Mouse (Mus musculus): ENCODE measurements around the gene Naa20. TPM values are rescaled to one million over a fixed set of nuclear protein-coding genes. Genes with fewer than 3 reads are reported as not detected.

Gene Naa20
- total and polyA plus RNA-seq, 3 experiments = 51.3 to 95.3 (median 89.9) TPM

DNA sequence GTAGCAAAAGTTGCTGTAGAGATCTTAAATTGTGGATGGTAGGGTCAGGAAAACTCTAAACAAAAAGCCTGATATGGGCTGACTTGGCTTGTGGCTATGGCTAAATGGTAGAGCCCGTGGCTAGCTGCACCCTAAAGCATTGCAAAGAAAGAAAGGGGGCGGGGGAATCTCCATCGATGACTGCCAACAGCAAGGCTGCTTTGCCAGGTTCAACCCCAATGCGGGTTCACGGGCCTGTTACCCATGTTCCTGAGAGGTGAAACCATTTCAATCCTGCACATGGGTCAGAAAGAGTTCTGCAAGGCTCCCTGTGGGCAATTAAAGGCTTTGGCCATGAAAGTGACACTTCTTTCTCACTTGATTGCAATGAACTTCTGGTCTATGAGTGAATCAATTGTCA, 20.0 kb upstream of the Naa20 start:
- Histone ChIP-seq H3K36me3 (ENCODE audit: control insufficient read depth, insufficient read depth, low read length) (peaks cover 52% of the 10 kb centered on the region), H3K79me2 (replicated peaks; ENCODE audit: control insufficient read depth, insufficient read depth, low read length) (no peaks in the 10 kb centered on the region), H3K4me1 (ENCODE audit: control insufficient read depth, insufficient read depth, low read length) (peaks cover 36% of the 10 kb centered on the region), H3K9ac (ENCODE audit: low read depth, low read length) (no peak overlapping the region), H3K27me3 (ENCODE audit: control insufficient read depth, insufficient read depth, low read length) (no peaks in the 10 kb centered on the region), H3K4me3 (no peak overlapping the region), H3K27ac (no peak overlapping the region; the same call in 1 of the 2 replicates)
- TF ChIP-seq EP300 (IDR thresholded peaks at IDR 0.05; ENCODE audit: insufficient read depth, low read depth, low read length) = no peak
- TF ChIP-seq CTCF (IDR thresholded peaks at IDR 0.05) = no peak
- no peak for TF ChIP-seq POLR2A (IDR thresholded peaks at IDR 0.05; ENCODE audit: insufficient read depth, low read depth, low read length)
- WGBS = 63% methylated on average over 5 of the region's 5 CpGs
- intact Hi-C loops (cut with DNase I) = loop anchor here (2.0 to 5.0 kb wide), 3 partner anchors 17 to 181 kb away; no protein-coding TSS in a partner anchor
- no peak for DNase-seq

DNA sequence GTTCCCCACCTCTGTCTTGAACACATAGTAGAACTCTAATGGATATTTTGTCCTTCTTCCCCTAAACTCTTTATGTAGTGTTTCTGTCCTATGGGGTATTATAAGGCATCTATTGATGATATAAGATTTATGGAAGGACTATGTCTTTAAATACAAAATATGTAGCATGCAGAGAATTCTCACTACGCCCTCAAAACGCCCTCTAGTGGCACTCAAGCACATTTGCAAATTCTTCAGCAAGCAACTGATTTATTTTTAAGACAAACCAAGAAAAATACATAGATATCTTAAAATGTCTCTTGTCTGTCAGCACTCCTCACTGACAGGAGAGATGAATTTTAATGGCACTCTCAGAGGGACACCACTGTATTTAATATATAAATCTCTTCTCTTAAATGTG, 19.5 kb upstream of the Naa20 start:
- peaks cover 56% of the 10 kb centered on the region for H3K36me3 ChIP-seq (ENCODE audit: control insufficient read depth, insufficient read depth, low read length)
- H3K27ac ChIP-seq = no peak overlapping the region
- WGBS = 6% methylated on average over 2 of the region's 2 CpGs

DNA sequence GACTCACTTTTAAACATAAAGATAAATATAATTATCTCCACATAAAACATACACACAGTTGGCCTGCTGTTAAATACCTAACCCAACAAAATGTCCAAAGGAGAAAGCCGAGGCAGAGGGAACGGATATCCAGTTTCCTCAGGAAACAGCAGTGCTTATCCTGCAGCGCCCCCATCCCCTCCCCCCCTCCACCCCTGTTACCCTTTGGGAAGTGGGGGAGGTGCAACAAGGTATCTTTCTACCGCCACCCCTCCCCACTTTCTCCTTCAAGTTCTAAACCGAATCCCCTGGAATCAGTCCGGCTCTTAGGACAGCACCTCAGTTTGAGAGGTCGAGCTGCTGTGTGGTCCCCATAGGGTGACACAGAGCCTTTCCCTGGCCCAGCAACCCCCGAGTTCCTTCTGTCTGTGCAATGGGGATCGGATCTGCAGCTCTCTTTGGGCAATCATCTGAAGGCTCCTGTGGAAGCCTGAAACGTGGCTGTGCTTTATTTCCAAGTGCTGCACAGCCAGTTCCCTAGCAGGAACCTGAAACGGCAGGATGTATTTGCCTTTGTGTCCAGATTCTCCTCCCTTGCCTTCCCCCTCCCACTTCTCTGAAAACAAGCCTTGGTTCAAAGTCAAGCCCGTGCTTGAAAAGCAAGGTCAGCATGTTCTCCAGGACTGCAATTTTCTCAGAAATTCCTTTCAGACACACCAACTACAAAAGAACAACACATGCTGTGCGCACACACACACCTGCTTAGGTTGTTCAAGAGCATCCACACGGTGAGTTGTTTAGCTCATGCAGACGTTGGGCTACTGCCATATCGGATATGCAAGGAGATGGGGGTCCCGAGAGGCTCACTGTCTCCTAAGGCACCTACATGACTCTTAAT, 17.6 kb upstream of the Naa20 start:
- peak overlapping the region; percentile 79 for H3K27ac ChIP-seq
- WGBS = 30% methylated on average over 17 of the region's 17 CpGs
- H3K36me3 ChIP-seq (ENCODE audit: control insufficient read depth, insufficient read depth, low read length) = peaks cover 59% of the 10 kb centered on the region
- no peaks in the 10 kb centered on the region for H3K27me3 ChIP-seq (ENCODE audit: control insufficient read depth, insufficient read depth, low read length)
- TF ChIP-seq EP300 (IDR thresholded peaks at IDR 0.05; ENCODE audit: insufficient read depth, low read depth, low read length) (peak; percentile 47; the same call in 1 of the 2 replicates), POLR2A (IDR thresholded peaks at IDR 0.05; ENCODE audit: insufficient read depth, low read depth, low read length) (peak; percentile 27; the same call in 1 of the 2 replicates), CTCF (IDR thresholded peaks at IDR 0.05) (no peak)
- peaks cover 54% of the 10 kb centered on the region for H3K4me1 ChIP-seq (ENCODE audit: control insufficient read depth, insufficient read depth, low read length)
- H3K9ac ChIP-seq (ENCODE audit: low read depth, low read length) = 0 out of 2 replicates have a peak overlapping the region, but pooled peaks have one; percentile 19
- no peaks in the 10 kb centered on the region for H3K79me2 ChIP-seq (replicated peaks; ENCODE audit: control insufficient read depth, insufficient read depth, low read length)
- intact Hi-C loops (cut with DNase I) = loop anchor here (2.0 to 5.0 kb wide), 2 partner anchors 61 to 87 kb away; no protein-coding TSS in a partner anchor
- peak in 1 of 2 experiments; percentile 24 for DNase-seq
- no peak overlapping the region for H3K4me3 ChIP-seq

More for the DNA sequence above, 19.5 kb upstream of the Naa20 start:
- Histone ChIP-seq H3K4me1 (ENCODE audit: control insufficient read depth, insufficient read depth, low read length) (peaks cover 39% of the 10 kb centered on the region), H3K4me3 (no peak overlapping the region), H3K9ac (ENCODE audit: low read depth, low read length) (no peak overlapping the region), H3K79me2 (replicated peaks; ENCODE audit: control insufficient read depth, insufficient read depth, low read length) (no peaks in the 10 kb centered on the region), H3K27me3 (ENCODE audit: control insufficient read depth, insufficient read depth, low read length) (no peaks in the 10 kb centered on the region)
- TF ChIP-seq CTCF (IDR thresholded peaks at IDR 0.05) = peak; percentile 88
- no peak for TF ChIP-seq EP300 (IDR thresholded peaks at IDR 0.05; ENCODE audit: insufficient read depth, low read depth, low read length)
- intact Hi-C loops (cut with DNase I) = loop anchor here (2.0 to 5.0 kb wide), 2 partner anchors 85 to 182 kb away; no protein-coding TSS in a partner anchor
- no peak for DNase-seq

DNA sequence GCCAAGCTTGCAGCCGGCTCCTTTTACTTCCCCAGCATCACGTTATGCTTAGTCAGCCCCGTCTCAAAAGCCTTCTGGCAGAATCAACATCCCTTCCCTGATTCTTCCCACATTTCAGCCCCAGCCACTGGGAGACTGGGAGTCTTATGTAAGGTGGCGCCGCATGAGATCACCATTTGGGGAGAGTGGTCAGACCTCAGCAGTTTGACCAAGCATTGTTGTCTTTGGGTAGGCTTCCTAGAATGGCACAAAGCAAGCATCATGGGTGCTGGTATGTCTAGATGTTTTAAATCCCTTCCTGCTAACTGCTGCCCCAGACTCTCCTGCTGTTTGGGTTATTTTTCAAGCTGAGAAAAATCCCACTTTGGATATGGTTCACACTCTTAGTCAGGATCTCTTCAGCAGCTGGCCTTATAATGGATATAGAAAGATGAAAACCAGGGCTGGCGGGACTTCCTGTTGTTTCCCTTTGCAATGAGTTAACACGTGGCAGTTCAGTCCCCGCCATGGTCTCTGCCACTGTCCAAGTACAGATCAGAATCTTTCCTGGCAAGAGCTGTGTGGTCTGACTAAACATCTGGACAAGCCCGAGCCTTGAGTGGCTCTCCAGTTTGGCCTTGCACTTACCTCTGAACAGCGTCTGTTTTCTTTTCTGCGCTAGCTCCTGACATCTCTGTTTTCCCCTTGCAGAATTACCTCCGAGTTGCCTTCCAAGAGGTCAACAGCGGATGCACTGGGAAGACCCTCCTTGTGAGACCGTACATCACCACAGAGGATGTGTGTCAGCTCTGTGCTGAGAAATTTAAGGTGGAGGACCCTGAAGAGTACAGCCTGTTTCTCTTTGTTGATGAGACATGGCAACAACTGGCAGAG, 16.8 kb upstream of the Naa20 start:
- peak; percentile 57 to 78 for DNase-seq
- Histone ChIP-seq H3K27ac (peak overlapping the region; percentile 79), H3K79me2 (replicated peaks; ENCODE audit: control insufficient read depth, insufficient read depth, low read length) (no peaks in the 10 kb centered on the region), H3K9ac (ENCODE audit: low read depth, low read length) (peak overlapping the region; percentile 19; the same call in 1 of the 2 replicates), H3K36me3 (ENCODE audit: control insufficient read depth, insufficient read depth, low read length) (peaks cover 60% of the 10 kb centered on the region), H3K4me1 (ENCODE audit: control insufficient read depth, insufficient read depth, low read length) (peaks cover 56% of the 10 kb centered on the region), H3K27me3 (ENCODE audit: control insufficient read depth, insufficient read depth, low read length) (no peaks in the 10 kb centered on the region), H3K4me3 (no peak overlapping the region)
- WGBS = 23% methylated on average over 14 of the region's 14 CpGs
- intact Hi-C loops (cut with DNase I) = loop anchor here (2.0 to 5.0 kb wide), 3 partner anchors 33 to 88 kb away; no protein-coding TSS in a partner anchor
- peak; percentile 86 for TF ChIP-seq EP300 (IDR thresholded peaks at IDR 0.05; ENCODE audit: insufficient read depth, low read depth, low read length)
- TF ChIP-seq POLR2A (IDR thresholded peaks at IDR 0.05; ENCODE audit: insufficient read depth, low read depth, low read length) = no peak

DNA sequence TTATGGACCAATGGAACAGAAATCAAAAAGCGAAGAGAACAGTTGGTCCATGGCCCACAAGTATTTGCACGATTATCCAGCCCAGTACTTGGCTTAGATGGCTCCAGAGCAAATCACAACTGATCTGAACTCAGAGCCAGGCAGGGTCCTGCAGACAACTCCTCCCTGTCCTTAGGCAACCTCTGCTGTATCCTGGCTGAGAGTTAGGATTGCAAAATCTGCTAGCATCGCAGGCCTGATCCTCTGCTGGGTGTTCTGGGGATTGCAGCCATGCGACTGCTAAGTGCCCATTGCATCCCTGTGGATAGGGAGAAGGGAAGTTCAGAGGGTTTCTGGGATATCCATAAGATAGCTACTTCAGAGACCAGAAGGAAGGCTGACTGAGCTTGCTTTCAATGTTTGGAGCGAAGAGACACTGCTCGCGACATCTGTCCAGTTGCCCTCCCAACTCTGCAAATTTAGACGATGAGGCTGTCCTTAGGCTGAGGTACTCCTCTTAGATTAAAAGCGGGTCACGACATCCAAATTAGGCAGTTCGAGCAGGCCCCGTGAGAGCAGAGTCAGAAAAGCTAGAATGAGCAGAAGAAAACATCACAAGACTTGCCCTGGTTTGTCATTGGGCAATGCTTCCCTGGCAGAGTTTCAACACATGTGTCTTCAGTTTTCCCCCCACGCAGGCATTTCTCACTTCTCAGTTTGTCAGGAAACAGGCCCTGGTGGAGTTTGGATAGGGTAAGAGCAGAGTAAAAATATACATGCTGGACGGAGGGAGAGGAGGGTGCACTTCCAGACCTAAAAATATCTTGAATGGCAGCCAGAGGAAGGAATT, 13.7 kb upstream of the Naa20 start:
- intact Hi-C loops (cut with DNase I) = loop anchor here (1.0 to 5.0 kb wide), 3 partner anchors 15 to 36 kb away; no protein-coding TSS in a partner anchor
- peaks cover 46% of the 10 kb centered on the region for H3K4me1 ChIP-seq (ENCODE audit: control insufficient read depth, insufficient read depth, low read length)
- H3K36me3 ChIP-seq (ENCODE audit: control insufficient read depth, insufficient read depth, low read length) = peaks cover 44% of the 10 kb centered on the region
- H3K27me3 ChIP-seq (ENCODE audit: control insufficient read depth, insufficient read depth, low read length) = no peaks in the 10 kb centered on the region
- H3K27ac ChIP-seq = peak overlapping the region; percentile 92
- no peak overlapping the region for H3K4me3 ChIP-seq
- no peak overlapping the region for H3K9ac ChIP-seq (ENCODE audit: low read depth, low read length)
- H3K79me2 ChIP-seq (replicated peaks; ENCODE audit: control insufficient read depth, insufficient read depth, low read length) = no peaks in the 10 kb centered on the region
- WGBS = 4% methylated on average over 14 of the region's 14 CpGs
- TF ChIP-seq POLR2A (IDR thresholded peaks at IDR 0.05; ENCODE audit: insufficient read depth, low read depth, low read length) (no peak; the same call in 1 of the 2 replicates), CTCF (IDR thresholded peaks at IDR 0.05) (peak; percentile 76), EP300 (IDR thresholded peaks at IDR 0.05; ENCODE audit: insufficient read depth, low read depth, low read length) (peak; percentile 86)
- DNase-seq = peak; percentile 76 to 85

All from heart, adult 2 months (tissue).